Mouse (Mus musculus) liver, postnatal 0 days (tissue): ENCODE results near the gene Ppp1r14b. TPM values are rescaled to one million over a fixed set of nuclear protein-coding genes. Genes with fewer than 3 reads are reported as not detected.

Source experiments
- ATAC-seq: fragments of 200-750 bp; cut with Nextera tagmentation; 2 replicates; pipeline ENCODE4 v1.8.0; 2017; ENCODE audit warnings: mild to moderate bottlenecking, moderate library complexity
- DNase-seq: peaks from one replicate; pipeline ENCODE4 v3.0.0-alpha.2; 2016
- H3K27ac ChIP-seq: fragments of 300-500 bp; sonication (generic); 2 replicates; pipeline ENCODE4 v1.5.1; 2014; ENCODE audit warnings: antibody characterized with exemption, moderate library complexity, mild to moderate bottlenecking, low read depth
- H3K27me3 ChIP-seq: fragments of 300-500 bp; sonication (generic); 2 replicates; pipeline ENCODE4 v1.6.1; 2014; ENCODE audit warnings: low read length, control low read depth, mixed read lengths; ENCODE audit not compliant: insufficient read depth
- H3K36me3 ChIP-seq: fragments of 300-500 bp; sonication (generic); replicated peaks from 2 replicates; pipeline ENCODE4 v1.6.1; 2014; ENCODE audit warnings: mild to moderate bottlenecking, control low read depth, low read length, moderate library complexity, mixed read lengths; ENCODE audit not compliant: insufficient read depth
- H3K4me1 ChIP-seq: fragments of 300-500 bp; sonication (generic); 2 replicates; pipeline ENCODE4 v1.6.1; 2014; ENCODE audit warnings: antibody characterized with exemption, mild to moderate bottlenecking, control low read depth; ENCODE audit not compliant: insufficient read depth
- H3K4me2 ChIP-seq: fragments of 300-500 bp; sonication (generic); 2 replicates; pipeline ENCODE4 v1.6.1; 2014; ENCODE audit warnings: low read depth, mild to moderate bottlenecking, low read length, moderate library complexity, mixed read lengths
- H3K4me3 ChIP-seq: fragments of 300-500 bp; sonication (generic); 2 replicates; pipeline ENCODE4 v1.5.1; 2014; ENCODE audit warnings: low read depth, low read length
- H3K9ac ChIP-seq: fragments of 300-500 bp; sonication (generic); replicated peaks from 2 replicates; pipeline ENCODE4 v1.6.1; 2014; ENCODE audit warnings: mild to moderate bottlenecking, moderate library complexity
- H3K9me3 ChIP-seq: fragments of 300-500 bp; sonication (generic); 2 replicates; pipeline ENCODE4 v1.6.1; 2016; ENCODE audit warnings: mild to moderate bottlenecking, control low read depth, low read length, mixed read lengths
- CTCF ChIP-seq: sonication (generic); IDR thresholded peaks from 2 replicates; pipeline ENCODE4 v1.5.1; 2016; ENCODE audit warnings: antibody characterized with exemption, low read depth
- EP300 ChIP-seq: IDR thresholded peaks from 2 replicates; pipeline ENCODE4 v1.6.1; 2016; ENCODE audit warnings: antibody characterized with exemption, low read depth, mild to moderate bottlenecking
- WGBS: fragments of 180-500 bp; shearing (Covaris S2); extraction: QIAGEN DNeasy Blood & Tissue Kit; methylation state at CpG from one replicate; pipeline ENCODE4 v1.1.7; 2014; ENCODE audit not compliant: insufficient replicate concordance; 5-methylcytosine and 5-hydroxymethylcytosine counted together
- polyA plus RNA-seq: library from polyadenylated mRNA; unstranded; fragments of >200 nt; fragmentation: Nextera tagmentation; extraction: Ambion mirVana; gene quantifications from 2 replicates; pipeline ENCODE4 v1.2.1, GENCODE M21; 2015

Gene Ppp1r14b
- polyA plus RNA-seq, 1 experiment from 2014 or later: 48.3 TPM

DNA sequence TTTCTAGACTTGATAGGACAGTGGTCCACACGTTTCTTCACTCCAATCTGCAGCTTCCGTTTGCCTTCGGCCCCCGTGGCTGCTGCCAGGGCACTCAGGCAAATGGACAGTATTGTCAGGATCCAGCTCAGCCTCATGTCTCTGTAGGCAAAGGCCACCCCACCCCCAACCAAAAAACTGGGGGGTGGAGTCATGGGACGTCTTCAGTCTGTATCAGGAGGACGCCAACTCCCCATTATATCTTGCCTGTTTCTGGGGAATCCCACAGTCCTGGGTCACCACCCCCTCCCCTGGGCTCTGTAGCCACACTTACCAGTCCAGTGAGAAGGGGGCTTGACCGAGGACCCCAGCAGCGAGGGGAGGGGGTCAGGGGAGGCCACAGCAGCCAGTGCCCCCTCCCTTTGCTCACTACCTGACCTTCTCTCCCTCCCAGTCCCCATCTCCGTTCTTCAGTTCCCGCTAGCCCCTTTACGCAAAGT lies 4.3 kb downstream of the Ppp1r14b start:
- Histone ChIP-seq H3K27ac (peak overlapping the region; percentile 93), H3K4me1 (peaks cover 41% of the 10 kb centered on the region), H3K4me3 (peak overlapping the region; percentile 75), H3K9me3 (no peaks in the 10 kb centered on the region), H3K9ac (peak overlapping the region; percentile 68), H3K4me2 (peak overlapping the region; percentile 95), H3K36me3 (peaks cover 17% of the 10 kb centered on the region), H3K27me3 (no peaks in the 10 kb centered on the region)
- WGBS: 9% methylated on average over 11 of the region's 11 CpGs
- DNase-seq (peak; percentile 59), ATAC-seq (no peak)
- TF ChIP-seq EP300: no peak

DNA sequence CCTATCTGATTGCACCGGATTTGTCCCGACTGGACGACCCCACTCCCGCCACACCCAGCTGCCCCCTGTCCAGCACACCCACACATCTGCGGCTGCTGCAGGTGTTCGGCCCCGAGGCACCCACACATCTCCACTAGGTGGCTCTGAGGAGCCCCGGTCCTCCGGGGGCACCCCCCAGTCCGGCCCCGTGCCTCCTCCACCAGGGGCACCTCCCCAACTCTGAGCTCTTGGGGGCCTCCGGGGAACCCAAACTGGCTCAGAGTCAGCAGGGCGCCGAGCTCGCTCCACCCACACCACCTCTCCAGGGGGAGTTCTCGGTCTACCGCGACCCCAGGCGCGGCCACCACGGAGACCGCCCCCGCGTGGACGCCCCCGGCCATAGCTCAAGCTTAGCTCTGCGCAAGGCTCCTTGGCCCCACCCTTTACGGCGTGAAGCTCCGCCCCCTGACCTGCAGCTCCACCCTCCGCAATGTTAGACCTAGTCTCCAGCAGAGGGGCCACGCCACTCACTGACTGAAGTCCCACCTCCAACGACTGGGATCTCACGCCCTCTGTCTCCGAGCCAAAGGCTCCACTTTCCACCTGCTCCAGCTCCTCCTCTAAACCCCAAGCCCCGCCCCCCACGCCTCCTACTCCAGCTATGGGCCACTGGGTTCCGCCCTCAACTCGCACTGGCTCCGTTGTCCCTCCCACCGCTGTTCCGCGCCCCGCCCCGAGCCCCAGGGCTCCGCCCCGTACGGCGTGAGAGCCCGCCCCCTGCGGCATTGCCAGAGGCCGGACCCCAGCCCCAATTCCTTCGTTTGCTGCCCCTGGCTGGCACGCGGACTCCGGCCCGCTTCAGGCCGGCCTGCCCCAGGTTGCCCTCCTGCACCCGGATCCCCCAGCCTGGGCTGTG lies 5.0 kb downstream of the Ppp1r14b start:
- H3K36me3 ChIP-seq: peaks cover 20% of the 10 kb centered on the region
- H3K4me3 ChIP-seq: peak overlapping the region; percentile 75
- H3K9ac ChIP-seq: peak overlapping the region; percentile 70
- ATAC-seq (peak; percentile 88), DNase-seq (peak; percentile 100)
- H3K4me2 ChIP-seq: peak overlapping the region; percentile 95
- TF ChIP-seq EP300 (no peak), CTCF (peak; percentile 82)
- H3K4me1 ChIP-seq: peaks cover 40% of the 10 kb centered on the region
- H3K27me3 ChIP-seq: no peaks in the 10 kb centered on the region
- under 1% methylated on average over 53 of the region's 59 CpGs for WGBS
- H3K27ac ChIP-seq: peak overlapping the region; percentile 93
- no peaks in the 10 kb centered on the region for H3K9me3 ChIP-seq

DNA sequence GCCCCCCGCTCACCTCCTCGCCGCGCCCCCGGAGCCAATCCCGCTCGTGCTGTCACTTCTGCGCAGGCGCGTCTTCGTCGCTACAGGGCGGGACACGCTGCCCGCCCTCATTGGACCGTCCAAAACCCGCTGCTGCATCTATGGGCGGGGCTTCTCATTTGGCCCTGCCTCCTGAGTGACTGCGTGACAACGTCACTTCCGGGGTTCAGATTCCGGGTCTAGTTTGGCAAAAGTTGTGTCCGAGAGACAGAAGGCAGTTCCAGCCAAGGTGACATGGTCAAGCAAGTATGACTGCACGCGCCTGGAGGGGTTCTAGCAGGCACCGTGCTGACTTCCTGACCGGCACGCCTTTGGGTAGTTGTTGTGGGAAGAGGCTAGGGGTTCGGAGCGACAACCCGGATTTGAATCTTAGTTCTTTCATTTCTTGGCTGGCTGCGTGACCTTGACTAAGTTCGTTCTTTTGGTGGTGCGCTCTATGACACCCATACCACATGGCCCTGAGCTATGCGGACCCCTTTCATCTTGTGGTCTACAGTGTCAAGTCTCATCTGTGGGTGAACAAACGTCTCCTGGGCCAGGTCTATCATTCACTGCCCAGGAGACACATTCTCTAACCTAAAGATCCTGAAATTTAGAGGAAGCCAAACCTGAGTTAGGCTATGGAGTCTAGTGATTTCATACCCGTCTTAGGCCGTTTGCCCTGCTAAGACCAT lies 5.8 kb downstream of the Ppp1r14b start, which contains the start of gene Fkbp2:
Fkbp2 (minus strand) TSS at position 121 of the 713 bp plus-strand sequence.
- Histone ChIP-seq H3K4me1 (peaks cover 39% of the 10 kb centered on the region), H3K9ac (peak within 1 kb of the TSS; percentile 70), H3K9me3 (no peaks in the 10 kb centered on the region), H3K27ac (peak within 1 kb of the TSS; percentile 93), H3K27me3 (no peaks in the 10 kb centered on the region), H3K4me3 (peak within 1 kb of the TSS; percentile 75), H3K36me3 (peaks cover 23% of the 10 kb centered on the region), H3K4me2 (peak within 1 kb of the TSS; percentile 95)
- DNase-seq: peak; percentile 99
- TF ChIP-seq CTCF (no peak), EP300 (no peak)
- ATAC-seq: peak; percentile 81
- 1% methylated on average over 38 of the region's 38 CpGs for WGBS

DNA sequence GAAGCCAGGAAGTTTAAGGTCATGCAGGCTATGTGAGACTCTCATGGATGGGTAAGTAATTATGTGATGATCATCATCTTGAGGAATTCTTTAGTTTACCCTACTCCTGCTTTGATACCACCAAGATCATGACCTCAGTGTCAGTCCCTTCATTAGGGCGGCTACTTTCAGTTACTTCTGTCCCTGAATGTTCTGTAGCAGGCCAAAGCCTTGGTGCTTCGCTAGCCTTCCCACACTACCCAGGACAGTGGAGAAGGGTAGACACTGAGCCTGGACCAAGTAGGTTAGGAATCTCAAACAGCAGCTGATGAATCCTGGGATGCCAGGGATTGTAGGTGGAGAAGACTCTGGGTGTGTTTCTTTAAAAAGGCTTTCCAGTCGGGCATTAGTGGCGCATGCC lies 6.7 kb downstream of the Ppp1r14b start:
- Histone ChIP-seq H3K27ac (peak overlapping the region; percentile 93), H3K4me1 (peaks cover 37% of the 10 kb centered on the region), H3K36me3 (peaks cover 23% of the 10 kb centered on the region)

DNA sequence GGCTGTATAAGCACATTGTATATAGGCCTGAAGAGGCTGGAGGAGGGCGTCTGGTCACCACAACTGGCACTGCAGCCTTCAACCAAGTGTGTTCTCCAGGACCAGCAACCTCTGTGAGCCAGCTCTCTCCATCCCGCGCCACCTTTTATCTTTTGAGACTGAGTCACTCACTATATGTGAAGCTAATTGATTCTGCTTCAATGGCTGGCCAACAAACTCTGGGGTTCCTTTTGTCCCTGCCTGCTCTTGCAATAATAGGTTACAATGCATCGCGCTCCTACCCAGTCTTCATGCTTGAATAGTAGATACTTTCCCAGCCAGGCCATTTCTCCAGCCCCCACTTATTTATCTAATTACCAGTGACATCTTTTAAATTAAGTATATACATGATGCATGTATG lies 8.9 kb downstream of the Ppp1r14b start:
- H3K36me3 ChIP-seq: peaks cover 16% of the 10 kb centered on the region; the same call in 1 of the 2 replicates
- no peak for ATAC-seq
- DNase-seq: no peak
- no peak overlapping the region for H3K27ac ChIP-seq
- peaks cover 39% of the 10 kb centered on the region for H3K4me1 ChIP-seq
- no peaks in the 10 kb centered on the region for H3K9me3 ChIP-seq
- WGBS: 96% methylated on average over 5 of the region's 5 CpGs
- H3K4me3 ChIP-seq: no peak overlapping the region
- TF ChIP-seq EP300 (no peak), CTCF (no peak)
- H3K4me2 ChIP-seq: no peak overlapping the region
- H3K9ac ChIP-seq: no peak overlapping the region
- no peaks in the 10 kb centered on the region for H3K27me3 ChIP-seq

More for the DNA sequence above, 6.7 kb downstream of the Ppp1r14b start:
- no peak for ATAC-seq
- Histone ChIP-seq H3K27me3 (no peaks in the 10 kb centered on the region), H3K9ac (peak overlapping the region; percentile 70; the same call in 1 of the 2 replicates), H3K4me3 (peak overlapping the region; percentile 75; the same call in 1 of the 2 replicates), H3K4me2 (peak overlapping the region; percentile 95), H3K9me3 (no peaks in the 10 kb centered on the region)
- TF ChIP-seq CTCF (no peak), EP300 (no peak)
- no peak for DNase-seq
- WGBS: 89% methylated on average over 4 of the region's 4 CpGs

DNA sequence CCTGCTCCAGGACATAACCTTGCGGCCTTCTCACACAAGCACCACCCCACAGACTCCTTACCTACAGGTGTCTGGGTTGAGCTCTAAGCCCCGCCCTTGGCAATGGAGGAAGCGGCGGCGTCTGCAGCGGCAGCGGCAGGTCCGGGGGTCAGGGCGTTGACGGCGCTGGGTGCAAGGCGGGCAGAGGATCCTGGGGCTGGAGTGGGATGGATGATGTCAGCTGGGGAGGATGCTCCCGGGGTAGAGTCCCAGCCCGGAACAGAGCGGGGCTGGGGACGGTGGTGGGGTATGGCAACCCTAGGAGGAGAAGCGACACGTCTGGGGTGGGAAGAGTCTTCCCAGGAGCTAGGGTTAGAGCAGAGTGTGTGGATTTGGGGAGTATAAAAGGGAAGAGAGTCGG lies 10.5 kb downstream of the Ppp1r14b start:
- peaks cover 18% of the 10 kb centered on the region; the same call in 1 of the 2 replicates for H3K36me3 ChIP-seq
- H3K9ac ChIP-seq: no peak overlapping the region
- peaks cover 30% of the 10 kb centered on the region for H3K4me1 ChIP-seq
- 89% methylated on average over 19 of the region's 19 CpGs for WGBS
- H3K4me3 ChIP-seq: no peak overlapping the region
- no peak overlapping the region for H3K4me2 ChIP-seq
- H3K27ac ChIP-seq: no peak overlapping the region
- no peaks in the 10 kb centered on the region for H3K27me3 ChIP-seq
- TF ChIP-seq EP300: no peak
- no peak for TF ChIP-seq CTCF
- ATAC-seq (no peak), DNase-seq (no peak)
- no peaks in the 10 kb centered on the region for H3K9me3 ChIP-seq
